Mouse (Mus musculus): Measurements from ENCODE around the gene Rab3a.
A peak's percentile ranks its signal among the peaks of the same experiment; 100 is the strongest.

Rab3a gene

GRCm38 (mm10) chr8:70774740-70775139 is 20.3 kb downstream of the Rab3a start:
- DNase-seq (ENCODE audit: low spot score), result no peak

GRCm38 (mm10) chr8:70775227-70775626 is 20.7 kb downstream of the Rab3a start:
- no peak for DNase-seq (ENCODE audit: low spot score)

- no peak for DNase-seq (ENCODE audit: low spot score)
Observed at GRCm38 (mm10) chr8:70775851-70776495, 21.5 kb downstream of the Rab3a start.

- peak; percentile 98 for DNase-seq (ENCODE audit: low spot score)
Observed at GRCm38 (mm10) chr8:70776496-70777444, 22.3 kb downstream of the Rab3a start, which contains the start of gene Pik3r2. Gene Pik3r2 (minus strand): TSS chr8:70776713.

DNA sequence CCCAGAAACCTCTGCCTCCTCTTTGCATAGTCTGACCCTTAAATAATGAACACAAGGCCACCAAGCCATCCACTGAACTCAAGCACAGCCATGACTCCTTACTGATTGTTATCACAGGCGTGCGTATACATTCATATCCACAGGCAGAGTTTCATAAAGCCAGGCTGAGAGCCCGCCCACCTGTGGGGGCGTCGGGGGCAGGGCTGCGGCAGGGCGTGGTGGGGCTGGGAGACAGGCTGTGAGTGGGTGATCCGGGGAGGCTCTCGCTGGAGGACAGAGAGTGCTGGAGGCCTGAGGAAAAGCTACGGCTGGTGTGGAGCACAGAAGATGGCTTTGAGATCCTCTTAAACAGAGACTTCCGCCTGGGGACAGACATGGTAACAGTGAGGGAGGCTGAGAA is 25.6 kb downstream of the Rab3a start:
- no peak for DNase-seq (ENCODE audit: low spot score)

- DNase-seq (ENCODE audit: low spot score), result no peak
Observed at GRCm38 (mm10) chr8:70786291-70787050, 32.0 kb downstream of the Rab3a start.

DNA sequence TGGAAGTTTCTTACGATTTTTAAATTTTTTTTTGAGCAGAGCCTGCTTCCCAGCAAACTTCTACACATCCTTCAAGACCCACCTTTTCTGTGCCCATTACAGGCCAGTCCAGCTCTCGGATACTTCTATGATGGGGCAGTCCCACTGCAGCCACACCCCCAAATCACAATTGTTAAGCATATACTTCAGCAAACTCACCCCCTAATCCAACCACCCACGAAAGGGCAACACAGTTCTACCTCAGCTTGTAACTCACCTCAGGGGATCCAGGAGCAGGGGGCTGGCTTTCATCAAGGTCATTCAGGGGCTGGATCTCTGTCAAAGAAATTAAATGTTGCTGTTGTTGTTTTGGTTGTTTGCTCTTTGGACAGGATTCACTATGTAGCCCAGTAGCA is 32.6 kb downstream of the Rab3a start:
- no peak for DNase-seq (ENCODE audit: low spot score)

DNA sequence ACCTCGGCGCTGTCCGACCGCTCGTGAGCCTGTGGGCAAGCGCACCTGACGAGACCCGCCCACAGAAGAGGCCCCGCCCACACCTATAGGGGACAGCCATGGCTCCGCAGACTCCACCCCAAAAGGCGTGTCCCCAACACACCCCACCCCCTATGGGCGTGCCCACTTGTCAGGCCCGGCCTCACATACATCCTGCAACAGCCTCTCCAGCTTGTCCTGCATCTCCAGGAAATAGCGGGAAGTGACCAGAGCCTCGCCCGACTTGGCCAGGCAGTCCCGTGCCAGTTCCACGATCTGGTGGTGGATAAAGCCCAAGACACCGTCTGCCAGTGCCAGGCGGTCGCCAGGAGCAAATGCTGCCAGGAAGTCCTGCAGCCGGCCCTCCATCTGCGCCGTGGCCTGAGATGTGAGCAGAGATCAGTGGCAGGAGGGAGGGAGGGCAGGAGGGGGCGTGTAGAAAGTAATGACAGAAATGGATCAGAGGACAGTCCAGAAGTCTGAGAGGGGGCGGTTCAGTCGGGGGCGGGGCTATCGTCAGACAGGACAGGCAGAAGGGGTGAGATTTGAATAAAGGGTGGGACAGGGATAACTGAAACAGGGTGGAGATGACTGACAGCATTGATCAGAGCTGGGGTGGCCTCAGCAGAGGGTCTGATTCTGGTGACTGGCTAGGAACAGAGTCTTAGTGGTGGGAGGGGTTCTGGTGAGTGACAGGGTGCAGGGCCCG is 33.6 kb downstream of the Rab3a start:
- no peak for DNase-seq (ENCODE audit: low spot score)

DNA sequence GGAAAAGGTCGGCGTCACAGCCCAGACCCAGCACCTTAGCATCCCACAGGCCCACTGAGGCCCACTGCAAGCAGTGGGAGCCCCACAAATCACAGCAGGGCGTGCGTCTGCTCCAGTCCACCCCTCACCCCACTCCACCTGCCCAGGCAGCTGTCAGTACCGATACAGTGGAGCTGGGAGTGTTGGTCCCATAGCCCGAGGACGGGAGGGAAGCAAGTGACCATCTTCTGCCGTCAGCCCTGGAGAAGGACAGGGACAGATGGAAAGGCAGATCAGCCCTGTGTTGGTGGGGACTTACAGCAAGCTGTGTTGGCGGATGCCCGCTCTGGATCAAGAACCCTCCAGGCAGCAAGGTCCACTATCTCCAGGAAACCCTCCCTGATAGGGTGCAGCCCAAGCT is 34.6 kb downstream of the Rab3a start:
- no peak for DNase-seq (ENCODE audit: low spot score)

DNA sequence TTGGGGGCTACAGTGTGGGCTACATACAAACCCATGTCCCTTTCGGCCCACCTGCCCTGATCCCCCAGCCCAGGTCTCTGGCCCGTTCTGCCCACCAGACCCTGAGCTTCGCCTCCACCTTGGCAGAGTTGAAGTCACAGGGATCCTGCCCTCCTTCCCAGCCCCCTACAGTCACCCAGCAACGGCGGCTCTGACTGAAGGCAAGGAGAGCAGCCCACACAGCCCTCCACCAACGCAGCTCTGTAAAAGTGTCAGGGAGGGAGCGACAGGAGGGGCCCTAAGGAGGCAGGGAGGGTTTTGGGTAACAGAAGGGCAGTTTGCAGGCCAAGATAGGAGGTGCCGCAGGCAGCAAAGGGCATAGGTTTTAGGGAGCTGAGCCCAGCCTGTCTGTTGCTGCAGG is 36.4 kb downstream of the Rab3a start:
- DNase-seq (ENCODE audit: low spot score), result peak; percentile 55

GRCm38 (mm10) chr8:70791294-70791701 is 36.8 kb downstream of the Rab3a start:
- DNase-seq (ENCODE audit: low spot score), result peak; percentile 63

GRCm38 (mm10) chr8:70791975-70792691 is 37.7 kb downstream of the Rab3a start:
- peak; percentile 98 for DNase-seq (ENCODE audit: low spot score)

DNA sequence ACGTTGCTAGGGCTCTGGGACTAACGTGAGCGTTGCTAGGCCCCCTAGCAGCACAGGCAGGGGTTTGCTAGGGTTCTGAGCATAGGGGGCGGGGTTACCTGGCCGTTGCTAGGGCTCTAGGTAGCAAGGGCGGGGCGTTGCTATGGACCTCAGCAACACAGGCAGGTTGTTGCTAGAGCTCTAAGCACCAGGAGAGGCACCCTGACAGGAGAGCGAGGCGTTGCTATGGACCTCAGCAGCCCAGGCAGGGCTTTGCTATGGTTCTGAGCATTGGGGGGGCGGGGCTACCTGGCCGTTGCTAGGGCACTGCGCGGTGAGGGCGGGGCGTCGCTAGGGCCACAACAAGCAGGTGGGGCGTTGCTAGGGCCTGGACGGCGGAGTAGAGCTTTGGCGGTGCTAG is 38.2 kb downstream of the Rab3a start:
- DNase-seq (ENCODE audit: low spot score), result no peak

DNA sequence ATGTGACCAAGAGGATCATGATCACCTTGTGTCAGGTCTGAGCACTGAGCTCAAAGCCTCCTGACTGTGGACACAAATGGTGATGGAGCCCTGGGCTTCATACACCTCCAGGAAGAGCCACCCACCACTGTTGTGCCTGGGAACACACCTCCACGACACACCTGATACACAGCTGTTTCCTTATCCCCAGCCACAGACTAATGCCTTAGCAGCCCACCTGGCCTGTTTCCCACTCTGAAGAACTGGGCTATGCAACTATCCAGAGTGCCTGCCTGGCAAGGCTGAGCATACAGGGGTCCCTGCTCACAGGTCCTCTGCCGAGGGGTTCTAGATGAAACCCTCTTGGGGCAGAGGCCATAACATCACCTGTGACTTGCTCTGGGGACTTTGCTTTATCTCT is 39.7 kb downstream of the Rab3a start:
- DNase-seq (ENCODE audit: low spot score), result no peak

DNA sequence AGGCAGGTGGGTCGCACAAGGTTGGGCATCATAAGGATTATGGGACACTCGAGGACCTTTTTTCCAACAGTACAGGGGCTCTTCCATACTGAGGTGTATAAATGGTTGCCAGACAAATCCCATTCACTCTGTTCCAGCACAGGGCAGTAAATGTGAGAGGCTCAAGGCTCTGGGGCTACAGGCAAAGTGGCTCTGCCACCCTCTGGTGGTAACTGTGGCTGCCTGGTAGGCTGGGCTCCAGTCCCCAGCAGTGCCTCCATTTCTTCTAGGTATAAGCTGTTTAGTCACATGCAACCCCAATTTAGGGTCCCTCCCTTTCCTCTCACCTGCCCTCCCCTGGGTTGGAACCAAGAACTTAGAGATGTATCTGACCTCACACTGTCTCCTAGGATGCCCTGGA is 40.9 kb downstream of the Rab3a start:
- no peak for DNase-seq (ENCODE audit: low spot score)

GRCm38 (mm10) chr8:70796403-70797080 is 42.1 kb downstream of the Rab3a start:
- peak; percentile 62 for DNase-seq (ENCODE audit: low spot score)

DNA sequence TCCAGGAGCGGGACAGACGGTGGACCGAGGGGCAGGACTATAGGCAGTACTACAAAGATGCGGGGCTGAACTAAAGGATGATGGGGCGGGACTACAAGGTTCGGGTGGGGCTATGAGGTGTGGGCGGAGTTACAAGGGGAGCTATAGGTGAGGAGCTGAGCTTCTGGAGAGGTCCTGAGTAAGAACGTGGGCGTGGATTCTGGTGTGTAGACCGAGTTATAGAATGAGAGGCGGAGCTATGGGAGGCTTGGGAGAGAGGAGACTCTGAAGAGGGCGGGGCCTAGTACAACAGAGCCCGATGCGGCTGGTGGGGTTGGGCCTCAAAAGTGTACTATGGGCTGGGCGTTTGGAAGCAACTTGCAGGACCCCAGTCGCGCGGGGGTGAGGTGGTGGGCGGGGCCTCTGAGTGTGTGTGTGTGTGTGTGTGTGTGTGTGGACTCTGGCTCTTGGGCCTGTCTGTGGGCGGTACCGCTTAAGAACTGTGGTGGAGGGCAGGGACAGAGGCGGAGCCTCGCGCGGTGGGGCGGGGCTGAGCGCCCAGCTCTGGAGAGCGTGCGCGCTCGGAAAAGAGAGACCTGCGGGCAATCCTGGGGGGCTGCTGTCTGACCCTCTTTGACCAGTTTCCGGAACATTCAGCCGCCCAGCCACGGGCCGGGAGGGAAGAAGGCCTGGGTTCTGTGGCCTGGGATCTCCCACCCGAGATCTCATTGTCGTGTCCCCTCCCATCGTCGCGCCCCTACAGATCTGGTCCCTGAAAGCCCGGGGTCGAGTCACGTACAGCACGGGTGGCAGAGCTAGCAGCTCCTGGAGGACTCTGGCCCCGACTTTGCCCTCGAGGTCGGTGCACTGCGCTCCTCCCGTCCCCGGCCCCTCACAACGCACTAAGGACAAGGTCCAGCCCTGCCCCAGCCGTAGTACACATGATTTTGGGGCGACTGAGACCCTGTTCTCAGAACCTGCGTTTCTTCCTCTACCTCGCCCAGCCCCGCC is 42.9 kb downstream of the Rab3a start:
- peak; percentile 91 for DNase-seq (ENCODE audit: low spot score)

GRCm38 (mm10) chr8:70798281-70798680 is 43.8 kb downstream of the Rab3a start:
- DNase-seq (ENCODE audit: low spot score), result peak; percentile 85

- no peak for DNase-seq (ENCODE audit: low spot score)
Observed at GRCm38 (mm10) chr8:70800648-70801047, 46.2 kb downstream of the Rab3a start.

All from layer of hippocampus, adult 11-12 months (tissue).